Mouse (Mus musculus) thymus, adult 2 months (tissue): Measurements from ENCODE around the gene Atp11a. TPM values are rescaled to one million over a fixed set of nuclear protein-coding genes. Genes with fewer than 3 reads are reported as not detected.
A peak's percentile ranks its signal among the peaks of the same experiment; 100 is the strongest.

Source experiments
- DNase-seq: peaks from one replicate; pipeline ENCODE4 v3.0.0; 2021
- H3K27ac ChIP-seq: fragments of 200-500 bp; 2 replicates; pipeline ENCODE4 v1.5.1; 2012; ENCODE audit warnings: low read length, control low read depth; ENCODE audit not compliant: control insufficient read depth, insufficient read depth
- H3K27me3 ChIP-seq: fragments of 200-500 bp; 2 replicates; pipeline ENCODE4 v1.6.1; 2012; ENCODE audit warnings: mild to moderate bottlenecking, low read length, moderate library complexity, mixed read lengths; ENCODE audit not compliant: control insufficient read depth, insufficient read depth
- H3K36me3 ChIP-seq: fragments of 200-500 bp; 2 replicates; pipeline ENCODE4 v1.6.1; 2012; ENCODE audit warnings: mild to moderate bottlenecking, low read length, moderate library complexity; ENCODE audit not compliant: control insufficient read depth, insufficient read depth
- H3K4me1 ChIP-seq: fragments of 200-500 bp; replicated peaks from 2 replicates; pipeline ENCODE4 v1.6.1; 2012; ENCODE audit warnings: low read length; ENCODE audit not compliant: control insufficient read depth, insufficient read depth
- H3K4me3 ChIP-seq: fragments of 200-500 bp; 2 replicates; pipeline ENCODE4 v1.5.1; 2012; ENCODE audit warnings: mild to moderate bottlenecking, low read length, control low read depth, moderate library complexity; ENCODE audit not compliant: control insufficient read depth, insufficient read depth
- CTCF ChIP-seq: fragments of 200-500 bp; IDR thresholded peaks from 2 replicates; pipeline ENCODE4 v1.5.1; 2012; ENCODE audit warnings: mild to moderate bottlenecking, control low read depth, low read length, moderate library complexity, borderline replicate concordance; ENCODE audit not compliant: control insufficient read depth, poor library complexity, insufficient read depth; ENCODE audit errors: extremely low read depth
- POLR2A ChIP-seq: fragments of 200-500 bp; IDR thresholded peaks from 2 replicates; pipeline ENCODE4 v1.6.1; 2012; ENCODE audit warnings: mild to moderate bottlenecking, low read length, control low read depth, moderate library complexity; ENCODE audit not compliant: control insufficient read depth, poor library complexity, insufficient read depth; ENCODE audit errors: extremely low read depth
- WGBS: fragments of 180-500 bp; shearing (Covaris S2); methylation state at CpG from one replicate; pipeline ENCODE4 v1.1.7; 2018; 5-methylcytosine and 5-hydroxymethylcytosine counted together
- polyA plus RNA-seq: library from polyadenylated mRNA; depleted of rRNA; stranded (reverse); fragments of >200 nt; gene quantifications from 2 replicates; pipeline ENCODE4 v1.2.3, GENCODE M21; 2012

Gene Atp11a
- polyA plus RNA-seq, 1 experiment, result 64.8 TPM

DNA sequence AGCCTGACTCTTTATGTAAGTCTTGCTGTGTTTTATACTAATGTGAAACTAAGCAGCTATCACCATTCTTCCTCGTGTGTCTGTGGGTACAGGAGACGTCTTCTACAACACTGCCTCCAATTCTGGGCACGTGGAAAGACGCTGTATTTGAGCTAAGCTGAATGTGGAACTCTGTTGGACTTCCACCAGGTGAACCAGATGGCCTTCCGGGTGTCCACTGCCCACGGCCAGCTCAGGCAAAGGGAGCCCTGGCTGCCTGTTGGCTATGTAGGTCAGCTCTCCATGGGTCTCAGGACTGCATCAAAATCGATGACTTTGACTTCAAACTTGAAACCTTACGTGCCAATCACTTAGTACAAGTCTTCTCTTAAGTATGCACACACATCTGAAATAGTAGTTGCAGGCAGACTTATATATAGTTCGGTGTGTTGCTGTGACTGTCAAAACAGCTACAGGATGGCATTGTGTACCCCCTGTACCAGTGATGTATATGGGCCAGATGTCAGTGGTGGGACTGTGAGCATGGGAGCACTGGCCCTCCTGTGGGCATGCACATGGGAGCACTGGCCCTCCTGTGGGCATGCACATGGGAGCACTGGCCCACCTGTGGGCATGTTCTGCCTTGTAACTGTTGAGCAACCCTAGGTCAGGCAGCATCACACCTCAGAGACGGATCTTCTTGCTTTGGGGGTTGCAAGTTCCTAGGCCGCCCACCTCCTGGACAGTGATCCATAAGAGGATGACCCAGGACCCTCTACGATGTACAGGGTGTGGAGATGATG lies 137.2 kb downstream of the Atp11a start:
- no peaks in the 10 kb centered on the region for H3K27me3 ChIP-seq
- no peak overlapping the region for H3K27ac ChIP-seq
- TF ChIP-seq CTCF (no peak), POLR2A (no peak)
- 92% methylated on average over 12 of the region's 12 CpGs for WGBS
- no peak overlapping the region for H3K4me3 ChIP-seq
- H3K4me1 ChIP-seq, result no peaks in the 10 kb centered on the region
- no peaks in the 10 kb centered on the region for H3K36me3 ChIP-seq
- no peak for DNase-seq

GRCm38 (mm10) chr8:12894783-12895534 lies 138.1 kb downstream of the Atp11a start:
- no peak overlapping the region for H3K4me3 ChIP-seq
- no peak for DNase-seq
- 92% methylated on average over 11 of the region's 11 CpGs for WGBS
- H3K4me1 ChIP-seq, result no peaks in the 10 kb centered on the region
- H3K27me3 ChIP-seq, result no peaks in the 10 kb centered on the region
- no peak for TF ChIP-seq CTCF
- no peak for TF ChIP-seq POLR2A
- no peaks in the 10 kb centered on the region for H3K36me3 ChIP-seq
- no peak overlapping the region for H3K27ac ChIP-seq

DNA sequence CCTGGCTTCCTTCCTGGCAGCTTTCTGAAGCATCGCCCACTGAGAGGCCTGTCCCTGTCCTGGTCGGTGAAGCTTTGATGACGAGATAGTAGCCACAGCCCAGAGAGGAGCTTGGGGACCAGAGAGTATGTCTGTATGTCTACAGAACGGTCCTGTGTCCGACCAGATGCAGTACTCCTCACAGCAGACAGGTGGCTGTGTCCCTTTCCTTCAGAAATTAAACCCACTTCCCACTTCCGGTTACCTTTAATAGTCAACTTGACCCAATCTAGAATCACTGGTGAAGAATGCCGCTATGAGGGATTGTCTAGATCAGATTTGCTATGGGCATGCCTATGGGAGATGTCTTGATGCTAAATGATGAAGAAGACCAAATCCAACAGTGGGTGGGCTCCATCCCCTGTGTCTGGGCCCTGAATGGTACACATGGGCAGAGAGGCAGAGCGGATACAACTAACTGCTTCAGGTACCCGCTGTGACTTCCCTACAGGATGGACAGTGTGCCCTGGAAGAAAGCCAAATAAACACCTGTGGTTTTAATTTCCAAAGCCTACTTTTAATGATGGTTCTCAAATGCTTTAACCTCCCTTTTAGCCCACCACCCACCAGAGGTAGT lies 138.8 kb downstream of the Atp11a start:
- 81% methylated on average over 9 of the region's 9 CpGs for WGBS
- Histone ChIP-seq H3K27me3 (no peaks in the 10 kb centered on the region), H3K27ac (no peak overlapping the region), H3K4me1 (no peaks in the 10 kb centered on the region), H3K36me3 (no peaks in the 10 kb centered on the region), H3K4me3 (no peak overlapping the region)
- no peak for DNase-seq
- TF ChIP-seq POLR2A, result no peak
- TF ChIP-seq CTCF, result no peak

DNA sequence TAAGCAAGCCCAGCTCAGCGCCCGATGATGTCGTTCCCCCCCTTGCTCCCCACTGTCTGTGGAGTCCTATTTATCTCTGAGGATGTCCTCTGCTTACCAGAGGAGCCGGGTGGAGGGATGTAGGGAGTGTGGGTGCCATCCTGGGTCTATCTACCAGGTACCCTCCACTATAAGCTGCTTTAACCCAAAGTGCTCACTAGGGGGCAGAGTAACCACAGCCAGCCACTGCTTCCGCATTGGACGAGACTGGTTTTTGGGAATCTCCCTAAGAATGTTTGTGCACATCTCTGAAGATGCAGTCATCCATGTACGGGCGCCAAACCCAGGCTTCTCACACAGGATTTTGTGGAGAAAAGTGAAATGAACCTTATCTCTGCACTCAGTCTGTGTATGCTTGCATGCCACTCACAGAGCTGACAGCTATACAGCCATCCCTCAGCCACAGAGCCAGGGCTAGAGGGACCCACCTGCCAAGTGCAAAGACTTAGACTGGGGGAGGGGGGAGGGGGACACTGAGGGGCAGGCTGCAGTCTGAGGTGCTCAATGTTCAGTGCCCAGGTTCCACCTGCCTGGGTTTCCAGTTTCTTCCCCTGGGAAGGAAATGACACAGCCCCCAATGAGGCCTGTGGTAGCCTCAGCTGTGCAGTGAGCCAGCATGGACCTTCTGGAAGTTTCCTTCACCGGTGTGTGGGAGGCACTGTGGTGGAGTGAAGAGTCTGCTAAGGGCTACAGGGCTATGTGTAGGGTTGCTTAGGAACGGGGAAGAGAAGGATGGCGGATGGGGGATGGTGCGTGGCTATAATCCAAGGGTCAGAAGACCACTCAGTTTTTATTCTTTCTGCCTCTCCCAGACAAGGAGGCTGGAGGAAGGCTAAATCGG lies 139.9 kb downstream of the Atp11a start:
- DNase-seq, result peak; percentile 42
- no peaks in the 10 kb centered on the region for H3K4me1 ChIP-seq
- TF ChIP-seq POLR2A, result no peak
- TF ChIP-seq CTCF, result peak; percentile 32; the same call in 1 of the 2 replicates
- H3K36me3 ChIP-seq, result no peaks in the 10 kb centered on the region
- H3K27me3 ChIP-seq, result no peaks in the 10 kb centered on the region
- WGBS, result 61% methylated on average over 13 of the region's 13 CpGs
- H3K27ac ChIP-seq, result no peak overlapping the region
- H3K4me3 ChIP-seq, result no peak overlapping the region

DNA sequence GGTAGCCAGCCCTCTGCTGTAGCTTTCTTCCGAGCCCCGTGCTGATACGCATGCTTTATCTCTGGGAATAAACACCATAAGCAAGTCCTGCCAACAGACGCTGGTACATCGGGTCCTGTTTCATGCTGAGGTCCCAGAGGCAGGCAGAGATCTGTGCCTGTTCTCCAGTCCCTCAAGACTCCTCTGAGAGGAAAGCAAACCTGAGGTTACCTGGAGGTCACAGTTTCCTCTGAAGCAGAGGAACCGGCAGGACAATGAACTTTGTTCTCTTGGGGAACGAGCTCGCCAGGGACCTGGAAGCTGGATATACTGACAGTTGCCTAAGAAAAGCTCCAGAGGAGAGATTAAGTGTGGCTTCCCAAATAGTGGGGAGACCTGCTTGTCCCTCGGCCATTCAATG lies 141.0 kb downstream of the Atp11a start:
- TF ChIP-seq POLR2A, result no peak
- no peak for TF ChIP-seq CTCF
- Histone ChIP-seq H3K4me3 (no peak overlapping the region), H3K27me3 (no peaks in the 10 kb centered on the region), H3K4me1 (no peaks in the 10 kb centered on the region), H3K36me3 (no peaks in the 10 kb centered on the region), H3K27ac (no peak overlapping the region)
- DNase-seq, result no peak
- WGBS, result 75% methylated on average over 9 of the region's 9 CpGs
